Mouse (Mus musculus): ENCODE measurements around the gene Ier3. TPM values are rescaled to one million over a fixed set of nuclear protein-coding genes. Genes with fewer than 3 reads are reported as not detected.

Ier3 gene
- polyA plus RNA-seq, 1 experiment = 3.7 TPM

DNA sequence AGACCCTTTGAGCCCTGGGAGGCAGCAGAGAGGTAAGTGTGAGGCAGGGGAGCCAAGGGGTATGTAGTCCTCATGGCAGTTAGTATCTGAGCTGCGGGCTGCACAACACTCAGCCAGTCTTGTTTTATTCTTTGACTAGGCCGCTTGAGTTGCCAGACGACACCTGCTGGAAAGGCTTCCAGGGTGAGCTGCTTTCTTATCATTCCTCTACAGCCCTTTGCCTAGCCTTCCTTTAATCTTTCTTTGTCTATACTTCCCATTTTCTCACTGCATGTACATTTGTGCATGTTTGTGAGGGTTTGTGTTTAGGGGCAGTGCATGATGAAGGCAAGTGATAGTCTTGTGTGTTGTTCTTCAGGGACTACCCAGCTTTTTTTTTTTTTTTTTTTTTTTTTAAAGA is 29.5 kb downstream of the Ier3 start:
- H3K4me3 ChIP-seq (ENCODE audit: extremely low read depth, insufficient read depth, insufficient read length) = no peak overlapping the region
- peaks cover 28% of the 10 kb centered on the region for H3K36me3 ChIP-seq (ENCODE audit: control insufficient read depth, insufficient read depth, low read length)
- no peaks in the 10 kb centered on the region for H3K27me3 ChIP-seq (ENCODE audit: control insufficient read depth, insufficient read depth, low read length)
- H3K27ac ChIP-seq (ENCODE audit: insufficient read depth, low read length) = no peak overlapping the region
- no peaks in the 10 kb centered on the region for H3K4me1 ChIP-seq (ENCODE audit: control insufficient read depth, insufficient read depth, insufficient read length)
- TF ChIP-seq CTCF (IDR thresholded peaks at IDR 0.05; ENCODE audit: extremely low read depth, insufficient read depth, insufficient read length, insufficient replicate concordance) = no peak
- TF ChIP-seq POLR2A (IDR thresholded peaks at IDR 0.05; ENCODE audit: low read depth, low read length) = no peak
- 75% methylated on average over 3 of the region's 3 CpGs for WGBS
- DNase-seq (ENCODE audit: low read depth in 1 of 2, low spot score in 2 of 2) = no peak

DNA sequence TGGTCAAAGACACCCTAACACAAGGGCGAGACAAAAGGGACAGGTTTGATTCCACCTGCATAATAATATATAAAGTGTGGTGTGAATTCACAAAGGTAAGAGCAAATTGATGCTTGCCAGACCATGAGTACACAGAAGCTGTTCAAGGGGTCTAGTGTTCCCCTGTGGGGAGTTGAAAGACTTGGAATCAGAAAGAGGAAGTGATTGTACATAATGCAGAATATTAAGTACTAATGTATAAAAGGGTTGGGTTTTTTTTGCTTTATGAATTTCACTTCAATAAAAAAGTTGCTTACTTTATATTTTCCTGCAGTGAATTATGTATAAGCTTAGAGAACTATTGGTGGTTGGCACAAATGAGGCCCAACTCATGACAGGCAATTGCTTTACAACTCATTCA is 37.9 kb downstream of the Ier3 start:
- WGBS = 85% methylated on average over 1 of the region's 1 CpGs
- Histone ChIP-seq H3K36me3 (ENCODE audit: control insufficient read depth, insufficient read depth, low read length) (0 out of 2 replicates have a peak, but pooled peaks cover 4% of the 10 kb centered on the region), H3K4me1 (ENCODE audit: control insufficient read depth, insufficient read depth, insufficient read length) (peaks cover 3% of the 10 kb centered on the region; the same call in 1 of the 2 replicates), H3K27ac (ENCODE audit: insufficient read depth, low read length) (no peak overlapping the region), H3K27me3 (ENCODE audit: control insufficient read depth, insufficient read depth, low read length) (no peaks in the 10 kb centered on the region), H3K4me3 (ENCODE audit: extremely low read depth, insufficient read depth, insufficient read length) (no peak overlapping the region)
- TF ChIP-seq POLR2A (IDR thresholded peaks at IDR 0.05; ENCODE audit: low read depth, low read length) (no peak), CTCF (IDR thresholded peaks at IDR 0.05; ENCODE audit: extremely low read depth, insufficient read depth, insufficient read length, insufficient replicate concordance) (no peak)
- DNase-seq (ENCODE audit: low read depth in 1 of 2, low spot score in 2 of 2) = no peak

- H3K27me3 ChIP-seq (ENCODE audit: control insufficient read depth, insufficient read depth, low read length) = no peaks in the 10 kb centered on the region
- no peak for DNase-seq (ENCODE audit: low read depth in 1 of 2, low spot score in 2 of 2)
- H3K36me3 ChIP-seq (ENCODE audit: control insufficient read depth, insufficient read depth, low read length) = 0 out of 2 replicates have a peak, but pooled peaks cover 4% of the 10 kb centered on the region
- TF ChIP-seq CTCF (IDR thresholded peaks at IDR 0.05; ENCODE audit: extremely low read depth, insufficient read depth, insufficient read length, insufficient replicate concordance) (no peak), POLR2A (IDR thresholded peaks at IDR 0.05; ENCODE audit: low read depth, low read length) (no peak)
- 83% methylated on average over 2 of the region's 2 CpGs for WGBS
- H3K4me1 ChIP-seq (ENCODE audit: control insufficient read depth, insufficient read depth, insufficient read length) = peaks cover 3% of the 10 kb centered on the region; the same call in 1 of the 2 replicates
- H3K27ac ChIP-seq (ENCODE audit: insufficient read depth, low read length) = no peak overlapping the region
- no peak overlapping the region for H3K4me3 ChIP-seq (ENCODE audit: extremely low read depth, insufficient read depth, insufficient read length)
Measured at GRCm38 (mm10) chr17:35859835-35860234, 38.4 kb downstream of the Ier3 start.

DNA sequence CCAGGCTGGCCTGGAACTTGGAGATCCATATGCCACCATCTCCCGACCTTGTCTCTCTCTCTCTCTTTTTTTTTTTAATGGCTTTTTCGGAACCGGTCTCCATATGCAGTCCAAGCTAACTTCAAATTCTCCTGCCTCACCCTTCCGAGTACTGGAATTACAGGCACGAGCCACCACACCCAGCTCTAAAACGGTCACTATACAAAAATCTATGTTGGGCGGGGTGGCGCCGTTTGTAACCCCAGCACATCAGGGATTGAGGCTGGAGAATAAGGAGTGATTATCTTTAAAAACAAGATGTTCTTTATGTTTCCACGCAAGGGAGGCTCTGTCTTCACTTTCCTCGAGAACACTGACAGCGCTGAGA is 39.3 kb downstream of the Ier3 start:
- H3K4me3 ChIP-seq (ENCODE audit: extremely low read depth, insufficient read depth, insufficient read length) = peak overlapping the region; percentile 78; the same call in 1 of the 2 replicates
- peaks cover 3% of the 10 kb centered on the region; the same call in 1 of the 2 replicates for H3K4me1 ChIP-seq (ENCODE audit: control insufficient read depth, insufficient read depth, insufficient read length)
- no peaks in the 10 kb centered on the region for H3K27me3 ChIP-seq (ENCODE audit: control insufficient read depth, insufficient read depth, low read length)
- DNase-seq (ENCODE audit: low read depth in 1 of 2, low spot score in 2 of 2) = no peak
- TF ChIP-seq CTCF (IDR thresholded peaks at IDR 0.05; ENCODE audit: extremely low read depth, insufficient read depth, insufficient read length, insufficient replicate concordance) (no peak), POLR2A (IDR thresholded peaks at IDR 0.05; ENCODE audit: low read depth, low read length) (no peak)
- no peak overlapping the region for H3K27ac ChIP-seq (ENCODE audit: insufficient read depth, low read length)
- WGBS = 11% methylated on average over 12 of the region's 12 CpGs
- H3K36me3 ChIP-seq (ENCODE audit: control insufficient read depth, insufficient read depth, low read length) = 0 out of 2 replicates have a peak, but pooled peaks cover 4% of the 10 kb centered on the region

DNA sequence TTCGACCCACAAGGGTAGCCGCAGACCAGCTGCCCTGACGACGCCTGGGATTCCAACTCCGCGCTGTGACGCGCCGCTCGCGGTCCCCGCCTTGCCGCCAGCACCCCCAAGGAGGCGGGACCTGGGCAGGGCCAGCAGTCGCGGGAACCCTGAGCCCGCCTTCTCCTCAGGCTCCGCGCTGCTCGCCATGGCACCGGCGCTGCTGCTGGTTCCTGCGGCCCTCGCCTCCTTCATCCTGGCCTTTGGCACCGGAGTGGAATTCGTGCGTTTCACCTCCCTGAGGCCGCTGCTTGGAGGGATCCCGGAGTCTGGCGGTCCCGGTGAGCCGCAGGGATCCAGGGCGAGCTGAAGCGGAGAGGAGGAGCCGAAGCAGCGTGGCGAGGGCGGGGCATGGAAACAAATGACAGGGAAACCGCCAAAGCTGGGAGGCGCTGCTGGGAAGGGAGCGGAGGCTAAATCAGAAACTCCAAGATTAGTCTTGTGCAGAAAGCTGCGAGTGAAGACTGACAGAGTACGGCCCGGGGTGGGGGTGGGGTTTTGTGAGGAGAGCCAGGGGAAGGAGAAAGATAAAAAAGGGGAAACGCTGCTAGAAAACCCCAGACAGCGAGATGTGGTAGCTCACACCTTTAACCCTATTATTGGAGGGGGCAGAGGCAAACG is 39.8 kb downstream of the Ier3 start, which contains the start of gene Nrm:
Nrm (plus strand) TSS at position 121 of the 660 bp plus-strand sequence.
- DNase-seq (ENCODE audit: low read depth in 1 of 2, low spot score in 2 of 2) = peak in 1 of 2 experiments; percentile 81
- Histone ChIP-seq H3K27me3 (ENCODE audit: control insufficient read depth, insufficient read depth, low read length) (no peaks in the 10 kb centered on the region), H3K36me3 (ENCODE audit: control insufficient read depth, insufficient read depth, low read length) (0 out of 2 replicates have a peak, but pooled peaks cover 4% of the 10 kb centered on the region), H3K4me1 (ENCODE audit: control insufficient read depth, insufficient read depth, insufficient read length) (peaks cover 3% of the 10 kb centered on the region; the same call in 1 of the 2 replicates), H3K4me3 (ENCODE audit: extremely low read depth, insufficient read depth, insufficient read length) (peak within 1 kb of the TSS; percentile 78), H3K27ac (ENCODE audit: insufficient read depth, low read length) (peak within 1 kb of the TSS; percentile 53)
- WGBS = under 1% methylated on average over 47 of the region's 47 CpGs
- TF ChIP-seq CTCF (IDR thresholded peaks at IDR 0.05; ENCODE audit: extremely low read depth, insufficient read depth, insufficient read length, insufficient replicate concordance) (no peak), POLR2A (IDR thresholded peaks at IDR 0.05; ENCODE audit: low read depth, low read length) (peak; percentile 15; the same call in 1 of the 2 replicates)

- TF ChIP-seq POLR2A (IDR thresholded peaks at IDR 0.05; ENCODE audit: low read depth, low read length) (no peak), CTCF (IDR thresholded peaks at IDR 0.05; ENCODE audit: extremely low read depth, insufficient read depth, insufficient read length, insufficient replicate concordance) (no peak)
- WGBS = 51% methylated on average over 10 of the region's 10 CpGs
- 0 out of 2 replicates have a peak overlapping the region, but pooled peaks have one; percentile 99 for H3K27ac ChIP-seq (ENCODE audit: insufficient read depth, low read length)
- H3K27me3 ChIP-seq (ENCODE audit: control insufficient read depth, insufficient read depth, low read length) = no peaks in the 10 kb centered on the region
- no peak overlapping the region for H3K4me3 ChIP-seq (ENCODE audit: extremely low read depth, insufficient read depth, insufficient read length)
- H3K36me3 ChIP-seq (ENCODE audit: control insufficient read depth, insufficient read depth, low read length) = no peaks in the 10 kb centered on the region
- DNase-seq (ENCODE audit: low read depth in 1 of 2, low spot score in 2 of 2) = no peak
- H3K4me1 ChIP-seq (ENCODE audit: control insufficient read depth, insufficient read depth, insufficient read length) = peaks cover 3% of the 10 kb centered on the region; the same call in 1 of the 2 replicates
Measured at GRCm38 (mm10) chr17:35864832-35865353, 43.4 kb downstream of the Ier3 start.

Data from spleen, adult 2 months (tissue).